Mouse (Mus musculus) heart, embryonic 13.5 days (tissue): ENCODE results near the gene Aagab. TPM values are rescaled to one million over a fixed set of nuclear protein-coding genes. Genes with fewer than 3 reads are reported as not detected.

ENCODE experiments used
- ATAC-seq: fragments of 200-750 bp; cut with Nextera tagmentation; 2 replicates; pipeline ENCODE4 v1.8.0; 2017; ENCODE audit warnings: moderate TSS enrichment; ENCODE audit not compliant: insufficient number of reproducible peaks, low FRiP score, low TSS enrichment; ENCODE audit errors: extremely low read depth
- H3K27ac ChIP-seq: fragments of 300-500 bp; sonication (generic); replicated peaks from 2 replicates; pipeline ENCODE4 v1.5.1; 2015; ENCODE audit warnings: moderate library complexity, mild to moderate bottlenecking, inconsistent platforms
- H3K27me3 ChIP-seq: fragments of 300-500 bp; sonication (generic); replicated peaks from 2 replicates; pipeline ENCODE4 v1.6.1; 2015; ENCODE audit warnings: mild to moderate bottlenecking, inconsistent platforms
- H3K36me3 ChIP-seq: fragments of 300-500 bp; sonication (generic); 2 replicates; pipeline ENCODE4 v1.6.1; 2015; ENCODE audit warnings: mild to moderate bottlenecking, inconsistent platforms
- H3K4me1 ChIP-seq: fragments of 300-500 bp; sonication (generic); 2 replicates; pipeline ENCODE4 v1.6.1; 2015; ENCODE audit warnings: inconsistent platforms
- H3K4me2 ChIP-seq: fragments of 300-500 bp; sonication (generic); 2 replicates; pipeline ENCODE4 v1.6.1; 2015; ENCODE audit warnings: inconsistent platforms, mild to moderate bottlenecking, moderate library complexity
- H3K4me3 ChIP-seq: fragments of 300-500 bp; sonication (generic); 2 replicates; pipeline ENCODE4 v1.5.1; 2015; ENCODE audit warnings: moderate library complexity, mild to moderate bottlenecking, inconsistent platforms
- H3K9ac ChIP-seq: fragments of 300-500 bp; sonication (generic); 2 replicates; pipeline ENCODE4 v1.6.1; 2015; ENCODE audit warnings: inconsistent platforms, mild to moderate bottlenecking, moderate library complexity
- H3K9me3 ChIP-seq: fragments of 300-500 bp; sonication (generic); 2 replicates; pipeline ENCODE4 v1.6.1; 2016; ENCODE audit warnings: inconsistent platforms
- WGBS: fragments of 180-500 bp; shearing (Covaris S2); methylation state at CpG from one replicate; pipeline ENCODE4 v1.1.7; 2015; ENCODE audit warnings: mixed read lengths; 5-methylcytosine and 5-hydroxymethylcytosine counted together
- polyA plus RNA-seq: library from polyadenylated mRNA; unstranded; fragments of >200 nt; fragmentation: Nextera tagmentation; extraction: Ambion mirVana; gene quantifications from 2 replicates; pipeline ENCODE4 v1.2.1, GENCODE M21; 2015

The Aagab gene
- polyA plus RNA-seq, 1 experiment from 2014 or later = 21.8 TPM

DNA sequence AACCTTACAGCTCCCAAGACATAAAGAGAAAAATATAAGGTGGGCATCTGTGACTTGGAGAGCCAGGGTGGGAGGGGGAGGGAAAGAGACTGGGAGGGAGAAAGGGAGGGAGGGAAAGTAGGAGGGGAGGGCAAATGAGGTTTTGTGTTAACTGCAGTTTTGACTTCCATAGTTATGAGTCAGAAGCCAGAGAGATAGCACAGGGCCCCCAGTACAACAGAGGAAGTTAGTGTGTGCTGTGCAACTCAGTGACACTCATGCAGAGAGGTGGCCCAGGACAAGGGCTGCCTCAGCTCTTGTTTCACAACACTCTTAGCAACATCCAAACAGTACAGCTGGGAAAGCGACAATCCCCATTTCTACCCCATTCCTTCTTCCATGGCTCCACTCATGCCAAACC is 75.6 kb downstream of the Aagab start:
- Histone ChIP-seq H3K9ac (no peak overlapping the region), H3K4me3 (no peak overlapping the region), H3K27ac (peak overlapping the region; percentile 78), H3K4me1 (peaks cover 69% of the 10 kb centered on the region), H3K4me2 (no peak overlapping the region), H3K27me3 (no peaks in the 10 kb centered on the region), H3K36me3 (no peaks in the 10 kb centered on the region), H3K9me3 (no peaks in the 10 kb centered on the region)
- ATAC-seq = no peak
- 67% methylated on average over 1 of the region's 1 CpGs for whole genome bisulfite sequencing

DNA sequence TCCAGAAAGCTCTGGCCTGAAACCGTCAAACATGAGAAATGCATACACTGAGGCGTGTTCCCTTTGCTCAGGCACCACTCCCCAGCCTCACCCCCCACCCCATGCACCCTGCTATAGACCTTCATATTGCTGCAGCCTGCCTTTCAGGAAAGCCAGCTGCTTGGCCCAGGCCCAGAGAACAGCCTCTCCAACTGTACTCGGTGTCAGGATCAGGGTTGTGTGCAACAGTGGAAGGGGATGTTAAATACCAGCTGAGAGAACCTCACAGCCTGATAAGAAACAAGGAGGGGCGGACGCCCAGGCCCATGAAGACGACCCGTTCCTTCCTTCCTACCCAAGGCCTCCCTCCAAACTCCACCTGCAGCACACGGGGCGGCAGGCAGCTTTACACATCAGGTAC is 79.8 kb downstream of the Aagab start:
- WGBS = 46% methylated on average over 9 of the region's 9 CpGs
- H3K4me1 ChIP-seq = peaks cover 60% of the 10 kb centered on the region
- H3K27me3 ChIP-seq = no peaks in the 10 kb centered on the region
- peak overlapping the region; percentile 38; the same call in 1 of the 2 replicates for H3K27ac ChIP-seq
- H3K9me3 ChIP-seq = no peaks in the 10 kb centered on the region
- ATAC-seq = no peak
- 0 out of 2 replicates have a peak overlapping the region, but pooled peaks have one; percentile 1 for H3K9ac ChIP-seq
- no peak overlapping the region for H3K4me2 ChIP-seq
- no peak overlapping the region for H3K4me3 ChIP-seq
- H3K36me3 ChIP-seq = 0 out of 2 replicates have a peak, but pooled peaks cover 5% of the 10 kb centered on the region

DNA sequence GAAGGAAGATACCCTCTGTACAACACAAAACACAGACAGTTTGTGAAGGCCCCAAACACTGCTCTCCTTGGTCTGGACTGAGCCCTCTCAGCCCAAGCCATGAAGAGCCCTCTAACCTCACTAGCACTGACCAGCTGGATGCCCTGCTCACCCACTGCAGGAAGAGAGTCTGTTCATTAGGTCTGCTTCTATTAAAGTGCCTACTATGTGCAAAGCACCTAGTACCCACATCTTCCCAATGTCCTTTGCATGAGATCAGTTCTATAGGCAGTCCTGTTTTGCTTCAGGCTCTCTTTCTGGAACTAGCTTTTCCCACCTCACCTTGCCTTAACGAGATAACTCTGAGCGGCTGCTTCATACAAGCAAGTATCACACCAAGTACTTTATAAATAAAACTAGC is 80.5 kb downstream of the Aagab start:
- Histone ChIP-seq H3K9me3 (no peaks in the 10 kb centered on the region), H3K9ac (no peak overlapping the region), H3K27me3 (no peaks in the 10 kb centered on the region), H3K4me2 (no peak overlapping the region), H3K4me1 (peaks cover 59% of the 10 kb centered on the region), H3K4me3 (no peak overlapping the region), H3K36me3 (0 out of 2 replicates have a peak, but pooled peaks cover 5% of the 10 kb centered on the region), H3K27ac (peak overlapping the region; percentile 38; the same call in 1 of the 2 replicates)
- 76% methylated on average over 2 of the region's 2 CpGs for WGBS
- no peak for ATAC-seq

DNA sequence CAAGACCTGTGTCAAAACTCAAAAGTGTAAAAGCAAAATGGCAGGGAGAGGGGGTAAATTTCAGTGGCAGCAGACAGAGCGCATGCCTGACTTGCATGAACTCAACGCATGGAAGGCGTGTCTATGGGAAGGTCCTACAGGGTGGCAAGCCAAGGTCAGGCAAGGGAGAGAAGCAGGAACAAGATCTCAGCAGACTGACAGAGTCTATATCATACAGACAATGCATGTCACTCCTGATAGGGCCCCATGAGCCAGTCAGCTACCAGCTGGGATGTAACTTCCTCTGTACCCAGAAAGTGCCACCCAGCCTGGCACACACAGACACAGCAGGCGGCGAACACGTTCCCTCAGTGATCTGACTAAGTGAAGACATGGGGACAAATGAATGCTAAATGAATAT is 81.8 kb downstream of the Aagab start:
- H3K27me3 ChIP-seq = no peaks in the 10 kb centered on the region
- H3K4me3 ChIP-seq = no peak overlapping the region
- no peaks in the 10 kb centered on the region for H3K9me3 ChIP-seq
- WGBS = 84% methylated on average over 6 of the region's 6 CpGs
- peaks cover 53% of the 10 kb centered on the region for H3K4me1 ChIP-seq
- ATAC-seq = no peak
- H3K27ac ChIP-seq = no peak overlapping the region
- H3K9ac ChIP-seq = no peak overlapping the region
- H3K36me3 ChIP-seq = 0 out of 2 replicates have a peak, but pooled peaks cover 5% of the 10 kb centered on the region
- no peak overlapping the region for H3K4me2 ChIP-seq

DNA sequence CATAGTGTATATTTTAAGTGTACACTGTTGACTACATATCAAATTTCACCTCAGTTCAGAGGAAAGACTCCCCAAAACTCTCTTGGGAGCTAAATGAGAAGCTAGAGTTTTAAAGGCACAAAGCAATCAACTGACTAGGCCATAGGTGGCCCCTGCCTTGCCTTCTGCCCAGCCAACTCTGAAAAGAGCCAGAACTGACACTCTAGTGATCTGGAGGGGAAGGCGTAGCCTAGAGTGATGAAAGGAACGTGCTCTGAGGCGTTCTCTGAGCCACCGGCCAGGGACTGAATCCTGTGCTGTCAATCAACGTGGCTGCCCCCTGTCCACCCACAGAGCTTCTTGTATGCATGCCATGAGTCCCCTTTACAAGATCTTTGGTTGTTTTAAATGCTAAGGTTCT is 82.9 kb downstream of the Aagab start:
- Histone ChIP-seq H3K4me1 (peaks cover 51% of the 10 kb centered on the region), H3K27me3 (no peaks in the 10 kb centered on the region), H3K4me2 (no peak overlapping the region), H3K9me3 (no peaks in the 10 kb centered on the region), H3K4me3 (no peak overlapping the region), H3K27ac (0 out of 2 replicates have a peak overlapping the region, but pooled peaks have one; percentile 32), H3K36me3 (peaks cover 8% of the 10 kb centered on the region; the same call in 1 of the 2 replicates), H3K9ac (no peak overlapping the region)
- no peak for ATAC-seq
- 44% methylated on average over 5 of the region's 5 CpGs for WGBS

DNA sequence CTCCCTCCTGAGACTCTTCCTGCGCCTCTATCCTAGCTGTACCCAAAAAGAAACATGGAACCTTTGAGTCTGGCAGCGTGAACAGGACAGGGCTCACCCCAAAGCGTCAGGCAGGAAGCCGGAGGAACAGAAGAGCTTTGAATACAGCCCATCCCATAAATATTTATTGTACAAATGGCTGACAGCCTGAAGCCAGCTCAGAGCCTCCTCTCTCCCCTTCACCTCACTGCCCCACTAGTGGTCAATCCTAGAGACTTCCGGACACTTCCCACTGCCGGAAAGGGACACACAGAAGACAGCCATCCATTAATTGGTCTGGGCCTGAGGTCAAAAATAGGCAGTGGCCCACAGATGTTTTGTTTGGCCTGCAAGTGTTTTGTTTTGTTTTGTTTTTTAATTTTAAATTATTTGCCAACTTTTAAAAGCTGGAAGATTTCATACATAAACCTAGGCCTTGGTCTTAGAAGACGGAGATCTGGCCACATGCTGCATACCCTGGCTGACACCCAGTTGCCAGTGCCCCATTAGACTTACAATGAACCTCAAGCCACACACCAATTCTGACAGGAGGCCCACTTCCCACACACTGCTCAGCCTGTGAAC is 85.1 kb downstream of the Aagab start:
- H3K9me3 ChIP-seq = no peaks in the 10 kb centered on the region
- no peak overlapping the region for H3K4me2 ChIP-seq
- 77% methylated on average over 7 of the region's 7 CpGs for WGBS
- H3K9ac ChIP-seq = no peak overlapping the region
- H3K27me3 ChIP-seq = no peaks in the 10 kb centered on the region
- H3K4me1 ChIP-seq = peaks cover 57% of the 10 kb centered on the region
- no peak for ATAC-seq
- no peak overlapping the region for H3K4me3 ChIP-seq
- H3K36me3 ChIP-seq = peaks cover 10% of the 10 kb centered on the region; the same call in 1 of the 2 replicates
- H3K27ac ChIP-seq = peak overlapping the region; percentile 60

DNA sequence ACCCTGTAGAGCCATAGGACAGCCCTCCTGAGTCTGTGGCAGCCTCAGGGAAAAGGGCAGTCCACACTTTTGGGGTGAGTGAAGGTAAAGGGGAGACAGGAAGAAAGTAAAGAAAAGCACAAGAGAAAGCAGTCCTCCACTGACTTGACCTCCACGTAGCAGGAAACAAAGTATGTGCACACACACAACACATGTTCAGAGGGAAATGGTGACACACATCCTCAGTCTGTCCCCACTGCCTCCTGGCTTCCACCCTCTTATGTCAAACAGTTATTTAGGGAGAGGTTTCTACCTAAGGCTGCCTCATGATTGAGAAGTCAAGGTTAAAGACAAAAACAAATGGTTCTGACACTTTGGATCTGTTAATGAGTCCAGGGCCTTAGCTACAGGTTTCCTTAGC is 88.1 kb downstream of the Aagab start:
- ATAC-seq = no peak
- 69% methylated on average over 1 of the region's 1 CpGs for WGBS
- peaks cover 10% of the 10 kb centered on the region; the same call in 1 of the 2 replicates for H3K36me3 ChIP-seq
- 0 out of 2 replicates have a peak overlapping the region, but pooled peaks have one; percentile 37 for H3K27ac ChIP-seq
- no peaks in the 10 kb centered on the region for H3K9me3 ChIP-seq
- no peak overlapping the region for H3K4me3 ChIP-seq
- no peaks in the 10 kb centered on the region for H3K27me3 ChIP-seq
- no peak overlapping the region for H3K4me2 ChIP-seq
- no peak overlapping the region for H3K9ac ChIP-seq
- H3K4me1 ChIP-seq = peaks cover 35% of the 10 kb centered on the region

DNA sequence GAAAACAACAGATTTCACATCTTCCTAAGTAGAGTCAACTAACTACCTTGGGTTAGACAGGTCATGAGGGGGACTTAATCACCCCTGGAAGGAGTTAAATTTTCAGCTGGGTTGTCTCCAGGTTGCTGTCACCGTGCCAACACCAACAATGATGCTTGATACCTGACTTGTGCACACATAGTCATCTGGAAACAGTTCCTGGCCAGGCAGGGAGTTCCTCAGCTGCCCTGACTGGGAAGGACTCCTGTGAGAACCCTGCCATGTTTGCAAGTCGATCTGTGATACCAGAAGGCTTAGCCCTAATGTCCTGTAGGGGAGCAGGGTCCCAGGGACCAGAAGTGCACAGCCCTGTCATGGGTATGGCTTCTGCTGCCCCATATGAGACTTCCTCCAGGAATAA is 89.5 kb downstream of the Aagab start:
- Histone ChIP-seq H3K27ac (peak overlapping the region; percentile 21; the same call in 1 of the 2 replicates), H3K9ac (no peak overlapping the region), H3K4me3 (no peak overlapping the region), H3K4me1 (peaks cover 39% of the 10 kb centered on the region), H3K9me3 (no peaks in the 10 kb centered on the region), H3K36me3 (peaks cover 5% of the 10 kb centered on the region; the same call in 1 of the 2 replicates), H3K27me3 (no peaks in the 10 kb centered on the region), H3K4me2 (no peak overlapping the region)
- WGBS = 37% methylated on average over 2 of the region's 2 CpGs
- ATAC-seq = no peak

Other genes with a start within 250 kb of the Aagab start
- 26.4 and 26.6 TPM in 2 replicates for gene Map2k5, start 224.8 kb upstream of the Aagab start, polyA plus RNA-seq
- gene 2300009A05Rik, start 203.4 kb upstream of the Aagab start, polyA plus RNA-seq = 61.6 and 73.3 TPM in 2 replicates
- 0.08 TPM in 1 of 2 replicates, not detected in the other for gene Iqch, start 167 bp upstream of the Aagab start, polyA plus RNA-seq
- gene Smad3, start 155.3 kb downstream of the Aagab start, polyA plus RNA-seq = 11.3 and 11.9 TPM in 2 replicates